ENCODE assay signal across 16 mouse cellular contexts in genomic region chr7:3397797-3398196, GRCm38 (mm10). TPM values are rescaled to one million over a fixed set of nuclear protein-coding genes. Genes with fewer than 3 reads are reported as not detected.
DNase-seq lines count a peak whose midpoint lies in the region; ATAC-seq lines count a peak whose summit lies in the region.
"Had no signal": no experiment of that assay in that cellular context is flagged by ENCODE, and none has a peak within 500 bp of the region (broad histone marks: within the 10 kb centered on the region; RNA-seq: fewer than 3 reads in every experiment).

No protein-coding gene starts in this region.

- no peak overlapping the region for H3K4me3 ChIP-seq in hindbrain, embryonic 11.5 days (ENCODE audit: low read depth, low read length)
- no peak overlapping the region for H3K4me3 ChIP-seq in hindbrain, embryonic 10.5 days
- no peak overlapping the region for H3K4me3 ChIP-seq in hindbrain, embryonic 12.5 days
- no peak overlapping the region for H3K4me3 ChIP-seq in midbrain, embryonic 15.5 days
- no peak overlapping the region for H3K4me3 ChIP-seq in heart, embryonic 10.5 days
- H3K4me3 ChIP-seq: embryonic facial prominence, embryonic 12.5 days; kidney, embryonic 15.5 days; liver, embryonic 15.5 days had no signal

- H3K4me1 ChIP-seq in hindbrain, embryonic 11.5 days (replicated peaks; ENCODE audit: control insufficient read depth, insufficient read depth, low read length) = no peaks in the 10 kb centered on the region
- peaks cover 17% of the 10 kb centered on the region for H3K4me1 ChIP-seq in hindbrain, embryonic 10.5 days (replicated peaks)
- H3K4me1 ChIP-seq in hindbrain, embryonic 12.5 days = peaks cover 15% of the 10 kb centered on the region
- H3K4me1 ChIP-seq in midbrain, embryonic 15.5 days = peaks cover 20% of the 10 kb centered on the region
- H3K4me1 ChIP-seq in heart, embryonic 10.5 days = no peaks in the 10 kb centered on the region
- H3K4me1 ChIP-seq: embryonic facial prominence, embryonic 12.5 days; liver, embryonic 15.5 days had no signal

- intact Hi-C loops in left cerebral cortex, postnatal 14 days (cut with DNase I) = no loop called here

- no peaks in the 10 kb centered on the region for H3K36me3 ChIP-seq in hindbrain, embryonic 11.5 days (ENCODE audit: control insufficient read depth, insufficient read depth, low read length)
- peaks cover 18% of the 10 kb centered on the region for H3K36me3 ChIP-seq in hindbrain, embryonic 10.5 days
- peaks cover 14% of the 10 kb centered on the region for H3K36me3 ChIP-seq in hindbrain, embryonic 12.5 days
- peaks cover 10% of the 10 kb centered on the region for H3K36me3 ChIP-seq in midbrain, embryonic 15.5 days (replicated peaks)
- H3K36me3 ChIP-seq in heart, embryonic 10.5 days = no peaks in the 10 kb centered on the region
- H3K36me3 ChIP-seq: kidney, embryonic 15.5 days; liver, embryonic 15.5 days had no signal

- WGBS in hindbrain, embryonic 11.5 days = 27% methylated on average over 7 of the region's 7 CpGs
- WGBS in hindbrain, embryonic 10.5 days = 37% methylated on average over 7 of the region's 7 CpGs
- 26% methylated on average over 7 of the region's 7 CpGs for WGBS in hindbrain, embryonic 12.5 days
- WGBS in midbrain, embryonic 15.5 days = 11% methylated on average over 7 of the region's 7 CpGs
- 67% methylated on average over 7 of the region's 7 CpGs for WGBS in heart, embryonic 10.5 days

- H3K4me2 ChIP-seq in hindbrain, embryonic 11.5 days (replicated peaks; ENCODE audit: low read depth, low read length) = no peak overlapping the region
- 0 out of 2 replicates have a peak overlapping the region, but pooled peaks have one; percentile 11 for H3K4me2 ChIP-seq in hindbrain, embryonic 12.5 days (replicated peaks)
- H3K4me2 ChIP-seq in midbrain, embryonic 15.5 days = peak overlapping the region; percentile 31
- H3K4me2 ChIP-seq: embryonic facial prominence, embryonic 12.5 days; kidney, embryonic 15.5 days; liver, embryonic 15.5 days had no signal

- H3K27me3 ChIP-seq in hindbrain, embryonic 11.5 days (ENCODE audit: control insufficient read depth, insufficient read depth, low read length) = no peaks in the 10 kb centered on the region
- no peaks in the 10 kb centered on the region for H3K27me3 ChIP-seq in hindbrain, embryonic 10.5 days (ENCODE audit: insufficient read depth, poor library complexity, severe bottlenecking)
- H3K27me3 ChIP-seq in hindbrain, embryonic 12.5 days = no peaks in the 10 kb centered on the region
- H3K27me3 ChIP-seq in midbrain, embryonic 15.5 days (replicated peaks) = no peaks in the 10 kb centered on the region
- no peaks in the 10 kb centered on the region for H3K27me3 ChIP-seq in heart, embryonic 10.5 days (ENCODE audit: insufficient read depth, poor library complexity, severe bottlenecking)
- H3K27me3 ChIP-seq: embryonic facial prominence, embryonic 12.5 days; kidney, embryonic 15.5 days; liver, embryonic 15.5 days had no signal

- peak; percentile 24 for DNase-seq in hindbrain, embryonic 11.5 days (ENCODE audit: low spot score)
- DNase-seq in hindbrain, embryonic 10.5 days (ENCODE audit: low spot score) = no peak
- peak; percentile 54 for DNase-seq in embryo, embryonic 10.5 days (ENCODE audit: low spot score)
- DNase-seq in left cerebral cortex, postnatal 14 days (ENCODE audit: low spot score in 2 of 2) = no peak
- DNase-seq in heart, embryonic 10.5 days (ENCODE audit: low spot score) = no peak
- no peak for DNase-seq in cerebellum, adult 9-11 months
- DNase-seq: adrenal gland, adult 8-10 months; gastrocnemius, postnatal 36 days; left cerebral cortex, postnatal 4 days; lung, postnatal 14 days; right cerebral cortex, postnatal 4 days had no signal

- no peak overlapping the region for H3K27ac ChIP-seq in hindbrain, embryonic 11.5 days (ENCODE audit: low read depth, low read length)
- no peak overlapping the region for H3K27ac ChIP-seq in hindbrain, embryonic 10.5 days
- H3K27ac ChIP-seq in hindbrain, embryonic 12.5 days = 0 out of 2 replicates have a peak overlapping the region, but pooled peaks have one; percentile 3
- H3K27ac ChIP-seq in midbrain, embryonic 15.5 days = no peak overlapping the region
- no peak overlapping the region for H3K27ac ChIP-seq in heart, embryonic 10.5 days
- H3K27ac ChIP-seq: embryonic facial prominence, embryonic 12.5 days; kidney, embryonic 15.5 days; liver, embryonic 15.5 days had no signal

- H3K9ac ChIP-seq in hindbrain, embryonic 11.5 days (ENCODE audit: low read depth, low read length) = no peak overlapping the region
- H3K9ac ChIP-seq in hindbrain, embryonic 12.5 days = no peak overlapping the region; the same call in 1 of the 2 replicates
- no peak overlapping the region for H3K9ac ChIP-seq in midbrain, embryonic 15.5 days
- H3K9ac ChIP-seq: embryonic facial prominence, embryonic 12.5 days; kidney, embryonic 15.5 days; liver, embryonic 15.5 days had no signal

- H3K9me3 ChIP-seq in hindbrain, embryonic 11.5 days (ENCODE audit: control insufficient read depth, low read length) = no peaks in the 10 kb centered on the region
- 0 out of 2 replicates have a peak, but pooled peaks cover 3% of the 10 kb centered on the region for H3K9me3 ChIP-seq in hindbrain, embryonic 10.5 days
- peaks cover 7% of the 10 kb centered on the region; the same call in 1 of the 2 replicates for H3K9me3 ChIP-seq in hindbrain, embryonic 12.5 days (replicated peaks)
- no peaks in the 10 kb centered on the region for H3K9me3 ChIP-seq in midbrain, embryonic 15.5 days
- no peaks in the 10 kb centered on the region for H3K9me3 ChIP-seq in heart, embryonic 10.5 days
- H3K9me3 ChIP-seq: embryonic facial prominence, embryonic 12.5 days; kidney, embryonic 15.5 days; liver, embryonic 15.5 days had no signal

- ATAC-seq in hindbrain, embryonic 11.5 days (ENCODE audit: low FRiP score) = peak; percentile 83
- peak; percentile 76 for ATAC-seq in hindbrain, embryonic 12.5 days (ENCODE audit: low FRiP score)
- ATAC-seq in midbrain, embryonic 15.5 days (replicated peaks) = peak; percentile 77

RNA-seq across cellular contexts. Expression of gene Cacng8, which starts 7.3 kb away (rescaled TPM):
- polyA plus RNA-seq in hindbrain, embryonic 11.5 days (2014; fragmentation: Nextera tagmentation; extraction: Ambion mirVana) = 5.1 and 7.0 TPM in 2 replicates
- 5.5 and 7.8 TPM in 2 replicates for polyA plus RNA-seq in hindbrain, embryonic 10.5 days (2016; fragmentation: Nextera tagmentation; extraction: Ambion mirVana)
- 7.9 and 8.6 TPM in 2 replicates for polyA plus RNA-seq in hindbrain, embryonic 12.5 days (2016; fragmentation: Nextera tagmentation; extraction: Ambion mirVana)
- polyA plus RNA-seq in midbrain, embryonic 15.5 days (2015; fragmentation: Nextera tagmentation; extraction: Ambion mirVana) = 18.3 and 19.0 TPM in 2 replicates
- 100 to 1,000 TPM; 176 to 203 TPM for total RNA-seq in left cerebral cortex, postnatal 14 days (2021)
- polyA plus RNA-seq in heart, embryonic 10.5 days (2016; fragmentation: Nextera tagmentation; extraction: Ambion mirVana) = 1.8 and 2.3 TPM in 2 replicates
- total RNA-seq: gastrocnemius, postnatal 36 days had no signal
- polyA plus RNA-seq: liver, embryonic 15.5 days had no signal

RNA-seq across cellular contexts. Expression of gene Cacng6, which starts 26.2 kb away (rescaled TPM):
- 0.08 and 0.45 TPM in 2 replicates for polyA plus RNA-seq in hindbrain, embryonic 11.5 days (2014; fragmentation: Nextera tagmentation; extraction: Ambion mirVana)
- 0.12 TPM in 1 of 2 replicates, not detected in the other for polyA plus RNA-seq in hindbrain, embryonic 10.5 days (2016; fragmentation: Nextera tagmentation; extraction: Ambion mirVana)
- polyA plus RNA-seq in hindbrain, embryonic 12.5 days (2016; fragmentation: Nextera tagmentation; extraction: Ambion mirVana) = 0.27 and 1.4 TPM in 2 replicates
- polyA plus RNA-seq in midbrain, embryonic 15.5 days (2015; fragmentation: Nextera tagmentation; extraction: Ambion mirVana) = not detected in 2 replicates
- 1 to 10 TPM; 2.0 to 2.7 TPM for total RNA-seq in left cerebral cortex, postnatal 14 days (2021)
- 9.6 and 23.7 TPM in 2 replicates for polyA plus RNA-seq in heart, embryonic 10.5 days (2016; fragmentation: Nextera tagmentation; extraction: Ambion mirVana)

Comparison
In these comparisons a context has a peak if more than half of its experiments do, and no peak if none do; other contexts are left out.
1. DNase-seq: peak in hindbrain, embryonic 11.5 days (single experiment) and embryo, embryonic 10.5 days (single experiment); none in hindbrain, embryonic 10.5 days (single experiment), left cerebral cortex, postnatal 14 days (0 of 2), heart, embryonic 10.5 days (single experiment) and cerebellum, adult 9-11 months (single experiment).
2. Peak in every context shown above with its lines, with median percentiles within 50 percentile points of each other: ATAC-seq.